Mouse (Mus musculus) layer of hippocampus, adult 2 months (tissue): ENCODE data around the gene Myo19. TPM values are rescaled to one million over a fixed set of nuclear protein-coding genes. Genes with fewer than 3 reads are reported as not detected.

Experiments used
- DNase-seq, 2 experiments: peaks; one replicate each; pipeline ENCODE4 v3.0.0; 2022; ENCODE audit warnings: low spot score in 2 of 2
- H3K27ac ChIP-seq: fragments of 200-600 bp; 2 replicates; pipeline ENCODE4 v1.8.1; 2022
- H3K4me3 ChIP-seq: fragments of 200-600 bp; 2 replicates; pipeline ENCODE4 v1.8.1; 2022; ENCODE audit warnings: mild to moderate bottlenecking
- CTCF ChIP-seq: fragments of 200-600 bp; conservative IDR thresholded peaks from 2 replicates; pipeline ENCODE4 v1.8.1; 2022; ENCODE audit warnings: antibody characterized with exemption, mild to moderate bottlenecking, moderate library complexity
- long read RNA-seq, 2 experiments: library from polyadenylated mRNA; stranded (forward); transcript quantifications; one replicate each; pipeline ENCODE4 v2.0.0; 2021; ENCODE audit warnings: borderline mapping rate in 2 of 2
- total RNA-seq, 2 experiments: library from RNA; stranded (reverse); gene quantifications; 2 replicates each; pipeline ENCODE4 v1.2.3; 2021

The Myo19 gene
- total RNA-seq: 10 to 100 TPM in 1 of 2 experiments, 1 to 10 TPM in 1; 8.9 to 11.5 TPM
- long read RNA-seq, experiment 1, partial matches to known transcripts: 4 of 8 reads
- long read RNA-seq, experiment 1, other reads (novel, unspliced or antisense): 4 of 8 reads
- long read RNA-seq, experiment 2, partial matches to known transcripts: 2 of 6 reads
- long read RNA-seq, experiment 2, other reads (novel, unspliced or antisense): 4 of 6 reads

- Histone ChIP-seq H3K4me3 (peak within 1 kb of the TSS; percentile 91), H3K27ac (peak within 1 kb of the TSS; percentile 91)
- TF ChIP-seq CTCF: peak; percentile 67
- peak; percentile 61 to 79 for DNase-seq
Measured at GRCm38 (mm10) chr11:84879772-84880464, at the start of gene Myo19, which contains the start of gene Pigw. Myo19 (plus strand) TSS chr11:84880148. Pigw (minus strand) TSS chr11:84880285.

GRCm38 (mm10) chr11:84839330-84839729 lies 40.6 kb upstream of the Myo19 start:
- TF ChIP-seq CTCF: peak; percentile 52
- H3K27ac ChIP-seq: no peak overlapping the region
- no peak overlapping the region for H3K4me3 ChIP-seq
- DNase-seq: no peak

GRCm38 (mm10) chr11:84846741-84847474 lies 33.0 kb upstream of the Myo19 start:
- no peak for TF ChIP-seq CTCF
- H3K4me3 ChIP-seq: no peak overlapping the region
- no peak overlapping the region for H3K27ac ChIP-seq
- DNase-seq: no peak

GRCm38 (mm10) chr11:84847475-84848090 lies 32.4 kb upstream of the Myo19 start:
- H3K27ac ChIP-seq: no peak overlapping the region
- H3K4me3 ChIP-seq: no peak overlapping the region
- no peak for TF ChIP-seq CTCF
- DNase-seq: no peak

GRCm38 (mm10) chr11:84855285-84855684 lies 24.7 kb upstream of the Myo19 start:
- TF ChIP-seq CTCF: no peak
- no peak overlapping the region for H3K4me3 ChIP-seq
- H3K27ac ChIP-seq: no peak overlapping the region
- no peak for DNase-seq

GRCm38 (mm10) chr11:84865268-84865667 lies 14.7 kb upstream of the Myo19 start:
- Histone ChIP-seq H3K27ac (no peak overlapping the region), H3K4me3 (no peak overlapping the region)
- no peak for TF ChIP-seq CTCF
- no peak for DNase-seq

- DNase-seq: no peak
Measured at GRCm38 (mm10) chr11:84867586-84867985, 12.4 kb upstream of the Myo19 start.

GRCm38 (mm10) chr11:84868786-84869259 lies 11.1 kb upstream of the Myo19 start:
- no peak for TF ChIP-seq CTCF
- peak overlapping the region; percentile 100; the same call in 1 of the 2 replicates for H3K27ac ChIP-seq
- peak overlapping the region; percentile 96 for H3K4me3 ChIP-seq
- no peak for DNase-seq

More at GRCm38 (mm10) chr11:84867586-84867985, 12.4 kb upstream of the Myo19 start:
- H3K4me3 ChIP-seq: 0 out of 2 replicates have a peak overlapping the region, but pooled peaks have one; percentile 8
- TF ChIP-seq CTCF: no peak
- no peak overlapping the region for H3K27ac ChIP-seq

- peak; percentile 91 to 94 for DNase-seq
- Histone ChIP-seq H3K27ac (peak overlapping the region; percentile 100), H3K4me3 (peak overlapping the region; percentile 96)
- TF ChIP-seq CTCF: no peak
Measured at GRCm38 (mm10) chr11:84869537-84870232, 10.3 kb upstream of the Myo19 start.

- peak within 1 kb of the TSS; percentile 96 for H3K4me3 ChIP-seq
- H3K27ac ChIP-seq: peak within 1 kb of the TSS; percentile 100
- TF ChIP-seq CTCF: 0 out of 2 replicates have a peak, but pooled peaks have one; percentile 8
- DNase-seq: peak; percentile 89 to 94
Measured at GRCm38 (mm10) chr11:84870337-84871043, 9.5 kb upstream of the Myo19 start, which contains the start of gene Ggnbp2. Ggnbp2 (minus strand) TSS chr11:84870817.

GRCm38 (mm10) chr11:84871046-84871445 lies 8.9 kb upstream of the Myo19 start:
- Histone ChIP-seq H3K4me3 (peak overlapping the region; percentile 96), H3K27ac (peak overlapping the region; percentile 100)
- TF ChIP-seq CTCF: no peak
- peak in 1 of 2 experiments; percentile 34 for DNase-seq
